Mouse (Mus musculus): ENCODE data around the gene Olfr8. TPM values are rescaled to one million over a fixed set of nuclear protein-coding genes. Genes with fewer than 3 reads are reported as not detected.
"Not testable (repeated sequence)": the region's sequence is repeated elsewhere in the genome, so short reads cannot be mapped to it uniquely, and the experiment has no call there.

Gene Olfr8
- not detected in 2 replicates for polyA plus RNA-seq (2012; rRNA removed)

DNA sequence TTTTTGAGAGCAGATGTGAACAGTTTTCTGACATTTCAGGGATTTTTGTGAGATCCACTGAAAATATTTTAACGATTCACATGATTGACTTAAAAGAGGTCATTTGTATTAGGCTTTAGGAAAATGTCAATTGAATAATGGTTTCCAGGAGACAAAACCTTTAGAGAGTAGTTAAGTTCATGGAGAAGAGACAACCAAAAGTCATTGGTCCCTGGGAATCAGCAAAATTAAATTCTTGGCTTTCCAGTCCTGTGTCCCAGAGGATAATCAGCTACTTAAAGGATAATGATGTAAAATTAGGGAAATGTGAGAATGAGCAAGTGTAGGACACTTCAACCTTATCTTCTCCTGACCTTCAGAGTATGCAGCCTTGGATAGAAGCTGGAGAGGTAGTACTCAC lies at the start of gene Olfr8:
Gene Olfr8 (plus strand): TSS at position 301 of the 400 bp plus-strand sequence.
- not testable (repeated sequence) for DNase-seq (ENCODE audit: extremely low spot score in 1 of 2, low spot score in 1 of 2)

DNA sequence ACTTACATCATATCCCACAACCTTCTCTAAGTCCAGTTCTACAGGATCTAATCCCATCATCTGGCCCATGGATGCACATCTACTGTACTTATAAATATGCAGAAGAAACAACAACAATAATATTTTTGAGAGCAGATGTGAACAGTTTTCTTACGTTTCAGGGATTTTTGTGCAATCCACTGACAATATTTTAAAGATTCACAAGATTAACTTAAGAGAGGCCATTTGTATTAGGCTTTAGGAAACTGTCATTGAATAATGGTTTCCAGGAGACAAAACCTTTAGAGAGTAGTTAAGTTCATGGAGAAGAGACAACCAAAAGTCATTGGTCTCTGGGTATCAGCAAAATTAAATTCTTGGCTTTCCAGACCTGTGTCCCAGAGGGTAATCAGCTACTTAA lies 37.6 kb upstream of the Olfr8 start, which contains the start of gene Olfr1354:
Gene Olfr1354 (plus strand): TSS at position 301 of the 400 bp plus-strand sequence.
- DNase-seq (ENCODE audit: extremely low spot score in 1 of 2, low spot score in 1 of 2), result not testable (repeated sequence)

DNA sequence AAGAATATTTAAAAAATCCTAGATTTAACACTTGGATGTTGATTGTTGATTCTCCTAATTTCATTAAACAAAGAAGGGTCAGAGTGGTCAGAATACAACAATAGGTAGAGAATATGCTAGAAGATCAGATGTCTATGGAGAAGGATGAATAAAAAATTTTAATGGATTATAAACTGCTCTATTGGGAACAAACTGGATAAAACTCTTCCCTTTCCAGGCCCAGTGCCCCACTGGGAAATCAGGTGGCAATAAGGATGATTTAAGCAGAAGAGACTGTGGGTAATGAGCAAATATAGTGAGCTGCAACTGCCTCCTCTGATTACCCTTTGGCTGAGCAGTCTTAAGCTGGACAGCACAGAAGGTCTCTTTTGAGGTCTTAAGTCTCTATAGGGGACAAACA lies 12.6 kb downstream of the Olfr8 start, which contains the start of gene Olfr1353:
Gene Olfr1353 (plus strand): TSS at position 301 of the 400 bp plus-strand sequence.
- not testable (repeated sequence) for DNase-seq (ENCODE audit: extremely low spot score in 1 of 2, low spot score in 1 of 2)

DNA sequence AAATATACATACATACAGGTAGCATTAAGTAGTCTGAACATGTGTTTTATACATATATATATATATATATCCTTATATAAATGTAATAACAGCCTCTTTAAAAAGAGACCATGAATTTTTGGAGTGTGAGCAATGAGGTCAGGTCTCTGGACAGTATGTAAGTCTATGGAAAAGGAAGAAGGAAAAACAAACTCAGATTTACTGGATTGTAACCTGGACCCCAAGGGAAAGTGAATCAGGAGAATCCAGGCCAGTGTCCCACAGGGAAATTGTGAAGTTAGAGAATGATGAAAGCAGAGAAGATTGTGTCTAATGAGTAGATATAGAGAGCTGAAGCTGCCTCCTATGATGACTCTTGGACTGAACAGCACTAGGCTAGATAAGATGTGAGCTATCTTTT lies 30.3 kb downstream of the Olfr8 start, which contains the start of gene Olfr1352:
Gene Olfr1352 (plus strand): TSS at position 301 of the 400 bp plus-strand sequence.
- DNase-seq (ENCODE audit: extremely low spot score in 1 of 2, low spot score in 1 of 2), result no peak

Other genes with a start within 250 kb of the Olfr8 start
- gene Casp14, start 232.3 kb upstream of the Olfr8 start, polyA plus RNA-seq (2012; rRNA removed), result not detected in 2 replicates
- 0.15 and 0.18 TPM in 2 replicates for gene Ccdc105, start 197.6 kb upstream of the Olfr8 start, polyA plus RNA-seq (2012; rRNA removed)
- 8.9 and 10.4 TPM in 2 replicates for gene Slc1a6, start 170.1 kb upstream of the Olfr8 start, polyA plus RNA-seq (2012; rRNA removed)
- not detected in 2 replicates for gene Olfr1356, start 98.5 kb upstream of the Olfr8 start, polyA plus RNA-seq (2012; rRNA removed)
- not detected in 2 replicates for gene Olfr1355, start 75.1 kb upstream of the Olfr8 start, polyA plus RNA-seq (2012; rRNA removed)
- gene Olfr1354, start 37.5 kb upstream of the Olfr8 start, polyA plus RNA-seq (2012; rRNA removed), result 0.02 TPM in 1 of 2 replicates, not detected in the other
- 0.06 TPM in 1 of 2 replicates, not detected in the other for gene Olfr1353, start 12.7 kb downstream of the Olfr8 start, polyA plus RNA-seq (2012; rRNA removed)
- 0.02 TPM in 1 of 2 replicates, not detected in the other for gene Olfr1352, start 30.4 kb downstream of the Olfr8 start, polyA plus RNA-seq (2012; rRNA removed)
- not detected in 2 replicates for gene Olfr1351, start 61.8 kb downstream of the Olfr8 start, polyA plus RNA-seq (2012; rRNA removed)
- not detected in 2 replicates for gene Olfr57, start 78.1 kb downstream of the Olfr8 start, polyA plus RNA-seq (2012; rRNA removed)
- gene 2610008E11Rik, start 147.0 kb downstream of the Olfr8 start, polyA plus RNA-seq (2012; rRNA removed), result 25.0 and 25.4 TPM in 2 replicates
- gene Vmn2r80, start 198.1 kb downstream of the Olfr8 start, polyA plus RNA-seq (2012; rRNA removed), result not detected in 2 replicates

Data from frontal cortex, adult 2 months (tissue).